Mouse (Mus musculus) Muller cell, postnatal 12 days (primary cell): ENCODE measurements around the gene Nup188.

Source experiments
- DNase-seq: peaks from one replicate; pipeline ENCODE4 v3.0.0-alpha.2; 2015; ENCODE audit errors: inconsistent ontology term

Nup188 gene

GRCm38 (mm10) chr2:30386913-30387312 lies 100.7 kb downstream of the Nup188 start:
- DNase-seq = no peak

- no peak for DNase-seq
Measured at GRCm38 (mm10) chr2:30389000-30389399, 102.8 kb downstream of the Nup188 start.

GRCm38 (mm10) chr2:30392114-30392576 lies 105.9 kb downstream of the Nup188 start, which contains the start of gene Dolpp1:
Gene Dolpp1 (plus strand): TSS chr2:30392254.
- peak; percentile 99 for DNase-seq

GRCm38 (mm10) chr2:30392577-30393369 lies 106.6 kb downstream of the Nup188 start:
- peak; percentile 95 for DNase-seq

GRCm38 (mm10) chr2:30393370-30393656 lies 107.1 kb downstream of the Nup188 start:
- DNase-seq = no peak
